Mouse (Mus musculus): ENCODE measurements at regions not wholly inside any gene's neighbourhood (a gene's known extent, or its start where the extent isn't known, plus 50 kb on each side); places are given as distances from the start of the nearest gene placed in this dataset.
A peak's percentile ranks its signal among the peaks of the same experiment; 100 is the strongest.

GRCm38 (mm10) chr7:51266879-51267278 lies 243.9 kb upstream of the Ano5 start:
- ATAC-seq (no peak), DNase-seq (no peak)
- Histone ChIP-seq H3K4me1 (ENCODE audit: insufficient read depth) (no peaks in the 10 kb centered on the region), H3K9ac (replicated peaks) (no peak overlapping the region), H3K4me3 (ENCODE audit: low read depth, low read length) (no peak overlapping the region), H3K27me3 (ENCODE audit: insufficient read depth, low read length) (no peaks in the 10 kb centered on the region), H3K9me3 (ENCODE audit: low read length) (no peaks in the 10 kb centered on the region), H3K27ac (ENCODE audit: low read depth) (no peak overlapping the region), H3K36me3 (replicated peaks; ENCODE audit: insufficient read depth, low read length) (no peaks in the 10 kb centered on the region), H3K4me2 (ENCODE audit: low read depth, low read length) (no peak overlapping the region)
- 55% methylated on average over 5 of the region's 5 CpGs for WGBS (ENCODE audit: insufficient replicate concordance)
- TF ChIP-seq EP300 (IDR thresholded peaks at IDR 0.05; ENCODE audit: low read depth): no peak
- TF ChIP-seq CTCF (IDR thresholded peaks at IDR 0.05; ENCODE audit: low read depth): no peak

GRCm38 (mm10) chr7:51268743-51269142 lies 242.1 kb upstream of the Ano5 start:
- 51% methylated on average over 4 of the region's 4 CpGs for WGBS (ENCODE audit: insufficient replicate concordance)
- ATAC-seq: no peak
- TF ChIP-seq CTCF (IDR thresholded peaks at IDR 0.05; ENCODE audit: low read depth): no peak
- no peak for TF ChIP-seq EP300 (IDR thresholded peaks at IDR 0.05; ENCODE audit: low read depth)

GRCm38 (mm10) chr7:51270531-51271090 lies 240.2 kb upstream of the Ano5 start:
- Histone ChIP-seq H3K4me2 (ENCODE audit: low read depth, low read length) (no peak overlapping the region), H3K36me3 (replicated peaks; ENCODE audit: insufficient read depth, low read length) (no peaks in the 10 kb centered on the region), H3K9me3 (ENCODE audit: low read length) (no peaks in the 10 kb centered on the region), H3K9ac (replicated peaks) (no peak overlapping the region), H3K27me3 (ENCODE audit: insufficient read depth, low read length) (no peaks in the 10 kb centered on the region), H3K4me3 (ENCODE audit: low read depth, low read length) (no peak overlapping the region), H3K4me1 (ENCODE audit: insufficient read depth) (no peaks in the 10 kb centered on the region), H3K27ac (ENCODE audit: low read depth) (no peak overlapping the region)
- no peak for ATAC-seq
- DNase-seq: no peak
- WGBS (ENCODE audit: insufficient replicate concordance): 67% methylated on average over 12 of the region's 12 CpGs
- no peak for TF ChIP-seq EP300 (IDR thresholded peaks at IDR 0.05; ENCODE audit: low read depth)
- 0 out of 2 replicates have a peak, but pooled peaks have one; percentile 5 for TF ChIP-seq CTCF (IDR thresholded peaks at IDR 0.05; ENCODE audit: low read depth)

More at GRCm38 (mm10) chr7:51268743-51269142, 242.1 kb upstream of the Ano5 start:
- H3K36me3 ChIP-seq (replicated peaks; ENCODE audit: insufficient read depth, low read length): no peaks in the 10 kb centered on the region
- H3K9me3 ChIP-seq (ENCODE audit: low read length): no peaks in the 10 kb centered on the region
- H3K4me3 ChIP-seq (ENCODE audit: low read depth, low read length): no peak overlapping the region
- DNase-seq: no peak
- no peak overlapping the region for H3K27ac ChIP-seq (ENCODE audit: low read depth)
- H3K27me3 ChIP-seq (ENCODE audit: insufficient read depth, low read length): no peaks in the 10 kb centered on the region
- no peak overlapping the region for H3K4me2 ChIP-seq (ENCODE audit: low read depth, low read length)
- H3K4me1 ChIP-seq (ENCODE audit: insufficient read depth): no peaks in the 10 kb centered on the region
- no peak overlapping the region for H3K9ac ChIP-seq (replicated peaks)

- H3K4me3 ChIP-seq (ENCODE audit: low read depth, low read length): no peak overlapping the region
- H3K4me1 ChIP-seq (ENCODE audit: insufficient read depth): no peaks in the 10 kb centered on the region
- no peak overlapping the region for H3K4me2 ChIP-seq (ENCODE audit: low read depth, low read length)
- no peak for DNase-seq
- H3K27ac ChIP-seq (ENCODE audit: low read depth): no peak overlapping the region
- H3K36me3 ChIP-seq (replicated peaks; ENCODE audit: insufficient read depth, low read length): no peaks in the 10 kb centered on the region
- ATAC-seq: no peak
- H3K9ac ChIP-seq (replicated peaks): no peak overlapping the region
- no peak for TF ChIP-seq CTCF (IDR thresholded peaks at IDR 0.05; ENCODE audit: low read depth)
- TF ChIP-seq EP300 (IDR thresholded peaks at IDR 0.05; ENCODE audit: low read depth): no peak
- H3K27me3 ChIP-seq (ENCODE audit: insufficient read depth, low read length): no peaks in the 10 kb centered on the region
- H3K9me3 ChIP-seq (ENCODE audit: low read length): no peaks in the 10 kb centered on the region
Measured at GRCm38 (mm10) chr7:51281470-51281869, 229.4 kb upstream of the Ano5 start.

GRCm38 (mm10) chr7:51300238-51300637 lies 210.6 kb upstream of the Ano5 start:
- no peak for DNase-seq
- Histone ChIP-seq H3K9ac (replicated peaks) (no peak overlapping the region), H3K27ac (ENCODE audit: low read depth) (no peak overlapping the region), H3K4me3 (ENCODE audit: low read depth, low read length) (no peak overlapping the region), H3K4me2 (ENCODE audit: low read depth, low read length) (no peak overlapping the region), H3K36me3 (replicated peaks; ENCODE audit: insufficient read depth, low read length) (no peaks in the 10 kb centered on the region), H3K27me3 (ENCODE audit: insufficient read depth, low read length) (no peaks in the 10 kb centered on the region), H3K4me1 (ENCODE audit: insufficient read depth) (no peaks in the 10 kb centered on the region), H3K9me3 (ENCODE audit: low read length) (no peaks in the 10 kb centered on the region)
- WGBS (ENCODE audit: insufficient replicate concordance): 52% methylated on average over 3 of the region's 3 CpGs
- no peak for TF ChIP-seq EP300 (IDR thresholded peaks at IDR 0.05; ENCODE audit: low read depth)
- no peak for TF ChIP-seq CTCF (IDR thresholded peaks at IDR 0.05; ENCODE audit: low read depth)
- ATAC-seq: no peak

- H3K36me3 ChIP-seq (replicated peaks; ENCODE audit: insufficient read depth, low read length): no peaks in the 10 kb centered on the region
- no peak for ATAC-seq
- H3K9me3 ChIP-seq (ENCODE audit: low read length): no peaks in the 10 kb centered on the region
- no peaks in the 10 kb centered on the region for H3K27me3 ChIP-seq (ENCODE audit: insufficient read depth, low read length)
- H3K4me2 ChIP-seq (ENCODE audit: low read depth, low read length): no peak overlapping the region
- H3K4me1 ChIP-seq (ENCODE audit: insufficient read depth): no peaks in the 10 kb centered on the region
- 87% methylated on average over 2 of the region's 2 CpGs for WGBS (ENCODE audit: insufficient replicate concordance)
- no peak for DNase-seq
- no peak overlapping the region for H3K4me3 ChIP-seq (ENCODE audit: low read depth, low read length)
- no peak overlapping the region for H3K9ac ChIP-seq (replicated peaks)
- H3K27ac ChIP-seq (ENCODE audit: low read depth): no peak overlapping the region
- TF ChIP-seq EP300 (IDR thresholded peaks at IDR 0.05; ENCODE audit: low read depth) (no peak), CTCF (IDR thresholded peaks at IDR 0.05; ENCODE audit: low read depth) (no peak)
Measured at GRCm38 (mm10) chr7:51307757-51308156, 203.1 kb upstream of the Ano5 start.

- Histone ChIP-seq H3K4me2 (ENCODE audit: low read depth, low read length) (no peak overlapping the region), H3K4me3 (ENCODE audit: low read depth, low read length) (no peak overlapping the region), H3K9me3 (ENCODE audit: low read length) (no peaks in the 10 kb centered on the region), H3K27ac (ENCODE audit: low read depth) (no peak overlapping the region), H3K27me3 (ENCODE audit: insufficient read depth, low read length) (no peaks in the 10 kb centered on the region), H3K36me3 (replicated peaks; ENCODE audit: insufficient read depth, low read length) (no peaks in the 10 kb centered on the region), H3K4me1 (ENCODE audit: insufficient read depth) (no peaks in the 10 kb centered on the region), H3K9ac (replicated peaks) (no peak overlapping the region)
- ATAC-seq (no peak), DNase-seq (no peak)
- 48% methylated on average over 3 of the region's 3 CpGs for WGBS (ENCODE audit: insufficient replicate concordance)
- no peak for TF ChIP-seq CTCF (IDR thresholded peaks at IDR 0.05; ENCODE audit: low read depth)
- no peak for TF ChIP-seq EP300 (IDR thresholded peaks at IDR 0.05; ENCODE audit: low read depth)
Measured at GRCm38 (mm10) chr7:51310191-51310590, 200.6 kb upstream of the Ano5 start.
